Mouse (Mus musculus) left cerebral cortex, adult 9 months (tissue): ENCODE results near the gene Tmem88b.
"Not testable (repeated sequence)": the region's sequence is repeated elsewhere in the genome, so short reads cannot be mapped to it uniquely, and the experiment has no call there.

Experiments
- DNase-seq, 2 experiments: peaks; one replicate each; pipeline ENCODE4 v3.0.0; 2022; ENCODE audit warnings: low spot score in 2 of 2

Gene Tmem88b

GRCm38 (mm10) chr4:155788833-155789232 is 3.2 kb upstream of the Tmem88b start:
- not testable (repeated sequence) for DNase-seq

GRCm38 (mm10) chr4:155788300-155788699 is 2.6 kb upstream of the Tmem88b start:
- DNase-seq, result no peak

- DNase-seq, result no peak
Observed at GRCm38 (mm10) chr4:155785246-155785645, 428 bp downstream of the Tmem88b start.

GRCm38 (mm10) chr4:155784081-155784701 is 1.5 kb downstream of the Tmem88b start:
- DNase-seq, result peak in 1 of 2 experiments; percentile 80

- DNase-seq, result no peak
Observed at GRCm38 (mm10) chr4:155783486-155784080, 2.1 kb downstream of the Tmem88b start.

- DNase-seq, result no peak
Observed at GRCm38 (mm10) chr4:155780895-155781294, 4.8 kb downstream of the Tmem88b start.

GRCm38 (mm10) chr4:155779498-155779897 is 6.2 kb downstream of the Tmem88b start:
- no peak for DNase-seq

GRCm38 (mm10) chr4:155777816-155778215 is 7.9 kb downstream of the Tmem88b start:
- DNase-seq, result no peak

GRCm38 (mm10) chr4:155776704-155777335 is 8.9 kb downstream of the Tmem88b start:
- DNase-seq, result no peak

GRCm38 (mm10) chr4:155775855-155776254 is 9.8 kb downstream of the Tmem88b start:
- DNase-seq, result no peak

GRCm38 (mm10) chr4:155774971-155775740 is 10.5 kb downstream of the Tmem88b start:
- DNase-seq, result peak in 1 of 2 experiments; percentile 60

GRCm38 (mm10) chr4:155774280-155774754 is 11.4 kb downstream of the Tmem88b start, which contains the start of gene Vwa1:
Gene Vwa1 (minus strand): TSS chr4:155774698.
- peak in 1 of 2 experiments; percentile 88 for DNase-seq

GRCm38 (mm10) chr4:155773335-155774078 is 12.2 kb downstream of the Tmem88b start:
- DNase-seq, result no peak

- DNase-seq, result no peak
Observed at GRCm38 (mm10) chr4:155772786-155773185, 12.9 kb downstream of the Tmem88b start.

- DNase-seq, result no peak
Observed at GRCm38 (mm10) chr4:155771706-155772105, 14.0 kb downstream of the Tmem88b start.

GRCm38 (mm10) chr4:155770626-155771025 is 15.0 kb downstream of the Tmem88b start:
- no peak for DNase-seq

- DNase-seq, result peak in 1 of 2 experiments; percentile 92
Observed at GRCm38 (mm10) chr4:155769880-155770512, 15.7 kb downstream of the Tmem88b start.

- no peak for DNase-seq
Observed at GRCm38 (mm10) chr4:155769496-155769879, 16.2 kb downstream of the Tmem88b start.

GRCm38 (mm10) chr4:155762357-155762756 is 23.3 kb downstream of the Tmem88b start:
- no peak for DNase-seq

- no peak for DNase-seq
Observed at GRCm38 (mm10) chr4:155761356-155762099, 24.1 kb downstream of the Tmem88b start.
